Mouse (Mus musculus): Measurements from ENCODE around the gene Med12l. TPM values are rescaled to one million over a fixed set of nuclear protein-coding genes. Genes with fewer than 3 reads are reported as not detected.

Med12l gene
- polyA plus RNA-seq, 1 experiment: 1.5 TPM

DNA sequence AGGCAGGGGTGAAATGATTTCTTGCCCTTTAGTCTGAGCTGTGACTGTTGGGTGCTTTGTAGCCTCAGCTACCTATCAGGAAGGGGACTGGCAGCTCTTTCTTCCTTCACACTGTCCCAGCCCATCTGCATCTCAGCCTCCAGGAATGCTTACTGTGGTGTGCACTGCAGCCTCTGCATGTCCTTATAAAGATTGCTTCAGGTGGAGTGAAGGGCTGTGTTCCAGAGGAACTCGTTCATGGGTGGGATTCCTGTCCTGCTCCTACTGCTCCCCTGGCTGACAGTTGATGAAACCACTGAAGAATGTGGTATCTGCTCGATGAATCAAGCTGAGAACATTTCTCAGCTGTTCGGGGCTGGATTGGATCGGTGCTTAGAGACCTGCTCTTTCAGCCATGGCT is 181.7 kb downstream of the Med12l start:
- DNase-seq (ENCODE audit: low spot score): no peak

DNA sequence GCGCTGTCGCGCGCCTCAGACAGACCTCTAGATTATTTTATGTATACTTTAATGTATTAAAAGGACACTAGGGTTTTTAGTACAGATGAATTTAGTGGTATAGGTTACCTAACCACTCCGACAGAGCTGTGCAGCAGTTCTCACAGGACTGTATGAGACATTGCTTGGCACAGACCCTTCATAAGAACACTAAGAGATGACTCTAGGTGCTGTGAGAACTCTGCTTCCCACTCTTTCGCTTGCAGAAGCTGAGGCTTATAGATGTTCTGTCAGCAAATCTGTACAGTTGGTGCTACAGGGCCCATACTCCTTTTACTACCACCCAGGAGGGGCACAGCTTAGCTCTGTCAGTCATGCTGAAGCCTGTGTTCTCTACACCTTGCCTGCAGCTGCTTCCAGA is 186.0 kb downstream of the Med12l start:
- no peak for DNase-seq (ENCODE audit: low spot score)

GRCm38 (mm10) chr3:59194099-59194498 is 188.5 kb downstream of the Med12l start:
- no peak for DNase-seq (ENCODE audit: low spot score)

GRCm38 (mm10) chr3:59194938-59195337 is 189.3 kb downstream of the Med12l start, which contains the start of gene Gpr87:
Gpr87 (minus strand) TSS chr3:59195104.
- no peak for DNase-seq (ENCODE audit: low spot score)

GRCm38 (mm10) chr3:59197329-59197948 is 191.8 kb downstream of the Med12l start:
- DNase-seq (ENCODE audit: low spot score): no peak

GRCm38 (mm10) chr3:59203802-59204520 is 198.3 kb downstream of the Med12l start:
- DNase-seq (ENCODE audit: low spot score): no peak

- DNase-seq (ENCODE audit: low spot score): no peak
Observed at GRCm38 (mm10) chr3:59204719-59205503, 199.3 kb downstream of the Med12l start.

- no peak for DNase-seq (ENCODE audit: low spot score)
Observed at GRCm38 (mm10) chr3:59205941-59206340, 200.3 kb downstream of the Med12l start.

- no peak for DNase-seq (ENCODE audit: low spot score)
Observed at GRCm38 (mm10) chr3:59208650-59209548, 203.3 kb downstream of the Med12l start.

DNA sequence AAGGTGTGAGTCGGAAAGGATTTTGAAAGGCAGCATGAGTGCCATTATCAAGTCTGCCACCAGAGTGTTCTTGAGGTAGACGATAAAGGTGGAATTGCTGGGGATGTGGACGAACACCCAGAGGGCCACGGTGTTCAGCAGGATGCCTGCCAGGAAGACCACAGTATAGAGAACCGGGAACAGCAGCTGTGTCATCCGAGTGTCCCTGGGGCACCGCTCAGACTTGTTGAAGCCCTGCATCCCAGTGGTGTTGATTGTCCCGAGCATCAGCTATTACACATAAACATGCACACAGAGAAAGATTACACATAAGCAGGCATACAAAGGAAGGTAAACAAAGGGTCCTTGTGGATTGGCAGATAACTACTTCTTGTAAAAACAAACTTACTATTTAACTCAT is 204.5 kb downstream of the Med12l start:
- no peak for DNase-seq (ENCODE audit: low spot score)

GRCm38 (mm10) chr3:59210727-59211126 is 205.1 kb downstream of the Med12l start, which contains the start of gene P2ry13:
P2ry13 (minus strand) TSS chr3:59210882.
- DNase-seq (ENCODE audit: low spot score): no peak

DNA sequence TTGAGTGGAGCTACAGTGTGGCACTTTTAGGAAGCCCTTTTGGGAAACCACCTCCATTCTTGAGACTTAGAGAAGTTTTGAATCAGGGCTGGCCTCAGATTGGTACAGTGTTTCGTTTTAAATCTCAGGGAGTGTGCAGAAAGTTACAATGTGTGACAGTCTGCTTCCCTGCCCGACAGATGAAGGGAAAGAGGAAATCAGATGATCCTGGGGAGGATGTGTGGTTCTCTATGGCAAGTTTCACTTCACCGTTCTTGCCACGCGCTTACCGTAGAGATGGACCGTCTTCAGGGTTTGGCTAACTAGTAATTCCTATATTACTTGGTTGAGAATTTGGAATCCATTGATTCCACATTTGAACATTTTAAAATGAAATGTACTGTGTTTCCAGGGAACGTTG is 206.2 kb downstream of the Med12l start:
- DNase-seq (ENCODE audit: low spot score): no peak

DNA sequence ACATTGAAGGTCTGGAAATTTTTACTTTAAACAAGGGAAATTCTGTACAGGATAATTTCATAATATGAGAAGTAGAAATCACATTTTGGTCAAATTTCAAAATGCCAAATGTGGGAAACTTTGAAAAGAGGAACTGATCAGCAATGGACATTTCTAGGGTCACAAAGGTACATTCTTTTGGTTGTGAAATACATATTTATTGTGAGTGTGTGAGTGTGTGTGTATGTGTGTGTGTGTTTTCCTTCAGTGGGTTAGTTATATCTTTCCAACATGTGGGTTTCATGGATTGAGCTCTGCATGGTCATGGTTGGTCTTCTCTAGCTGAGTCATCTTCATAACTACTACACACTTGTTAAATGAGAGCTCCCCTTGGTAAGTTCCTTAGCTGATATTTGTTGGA is 206.8 kb downstream of the Med12l start:
- DNase-seq (ENCODE audit: low spot score): no peak

DNA sequence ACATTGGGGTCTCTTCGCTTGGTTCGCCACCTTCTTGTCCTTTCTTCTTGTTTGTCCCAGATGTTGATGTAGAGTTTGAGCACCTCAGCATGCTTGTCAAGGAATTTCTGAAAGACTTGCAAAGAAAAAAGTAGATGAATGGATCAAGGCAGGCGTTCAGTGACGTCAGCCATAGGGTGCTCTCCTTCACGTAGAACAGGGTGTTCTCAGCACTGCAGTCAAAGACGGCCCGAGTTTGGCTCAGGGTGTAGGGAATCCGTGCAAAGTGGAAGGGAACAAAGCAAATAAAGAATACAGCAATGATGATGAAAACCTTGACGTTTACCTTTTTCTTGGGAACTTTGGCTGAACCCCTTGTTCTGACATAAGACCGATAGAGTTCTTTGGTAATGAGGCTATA is 211.6 kb downstream of the Med12l start:
- DNase-seq (ENCODE audit: low spot score): no peak

GRCm38 (mm10) chr3:59219326-59219725 is 213.7 kb downstream of the Med12l start:
- DNase-seq (ENCODE audit: low spot score): no peak

- no peak for DNase-seq (ENCODE audit: low spot score)
Observed at GRCm38 (mm10) chr3:59222303-59222702, 216.7 kb downstream of the Med12l start.

DNA sequence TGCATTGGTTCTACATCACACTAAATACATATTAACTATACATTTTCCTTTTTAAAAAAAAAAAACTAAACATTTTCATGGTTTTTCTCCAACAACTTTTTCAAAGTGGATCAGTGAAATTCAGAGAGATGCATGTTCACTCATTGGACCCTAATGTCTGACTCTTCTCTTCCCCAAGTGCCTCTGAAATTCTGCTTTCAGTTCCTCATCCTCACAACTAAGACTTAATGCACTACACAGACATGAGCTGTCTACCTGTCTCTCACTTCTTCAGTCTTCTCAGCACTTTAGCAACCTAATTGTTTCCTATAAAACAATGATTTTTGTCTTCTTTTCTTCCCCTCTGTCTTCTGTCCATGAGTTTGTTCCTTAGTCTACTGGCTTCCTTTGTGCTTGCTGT is 219.8 kb downstream of the Med12l start:
- DNase-seq (ENCODE audit: low spot score): no peak

DNA sequence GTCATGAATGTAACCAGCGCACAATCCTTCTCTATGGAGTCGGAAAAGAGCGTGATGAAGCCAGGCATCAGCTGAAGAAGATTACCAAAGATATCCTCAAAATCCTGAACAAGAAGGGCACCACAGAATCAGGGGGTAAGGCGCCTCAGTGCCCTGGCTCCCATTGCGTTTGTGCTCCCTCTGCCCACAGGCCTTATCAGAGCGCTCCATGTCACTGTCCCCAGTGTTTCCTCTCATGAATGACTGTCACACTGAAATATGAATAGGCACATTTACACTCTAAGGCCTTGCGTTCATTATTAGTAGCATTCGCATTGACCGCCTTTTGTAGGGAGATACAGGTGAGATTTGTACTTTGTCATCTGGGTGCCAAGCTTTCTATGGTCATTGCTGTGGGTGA is 222.1 kb downstream of the Med12l start:
- no peak for DNase-seq (ENCODE audit: low spot score)

DNA sequence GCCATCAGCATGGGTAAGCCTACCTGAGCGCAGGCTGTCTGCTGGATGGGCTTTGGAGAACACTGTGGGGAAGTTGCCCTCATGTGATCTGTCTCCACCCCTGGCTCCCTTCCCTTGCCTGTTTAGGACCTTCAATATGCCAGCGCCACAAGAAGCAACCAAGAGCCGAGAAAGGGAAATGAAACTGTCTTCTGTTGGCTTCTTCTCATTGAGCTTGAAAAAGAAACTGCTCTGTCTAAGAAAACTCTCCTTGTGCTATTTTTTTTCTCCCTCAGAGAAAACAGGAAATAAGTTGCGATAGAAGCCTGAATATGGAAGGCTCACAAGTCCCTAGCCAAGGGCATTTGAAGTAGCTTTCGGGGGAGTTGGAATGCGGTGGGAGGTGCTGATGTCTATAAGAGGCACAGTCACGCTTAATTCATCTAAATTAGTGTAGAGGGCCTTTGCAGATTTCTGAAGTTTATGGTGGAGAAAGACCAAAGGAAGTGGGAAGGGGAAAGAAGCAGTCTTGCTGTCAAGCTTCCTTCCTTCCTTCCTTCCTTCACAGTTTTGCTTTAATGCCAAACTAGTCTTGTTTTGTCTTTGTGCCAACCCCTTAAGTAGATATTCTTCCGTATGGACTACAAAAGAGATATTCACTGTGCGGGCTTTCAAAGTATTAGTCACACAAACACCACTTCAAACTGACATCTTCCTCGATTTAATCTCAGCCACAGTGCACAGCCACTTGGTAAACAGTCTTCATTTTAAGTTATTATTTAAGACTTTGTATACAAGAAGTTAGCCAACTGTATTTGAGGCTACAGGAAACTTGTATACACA is 223.3 kb downstream of the Med12l start:
- no peak for DNase-seq (ENCODE audit: low spot score)

GRCm38 (mm10) chr3:59230912-59231311 is 225.3 kb downstream of the Med12l start:
- DNase-seq (ENCODE audit: low spot score): no peak

GRCm38 (mm10) chr3:59234878-59235277 is 229.3 kb downstream of the Med12l start:
- DNase-seq (ENCODE audit: low spot score): no peak

All from urinary bladder, adult 2 months (tissue).